Mouse (Mus musculus) lung, postnatal 0 days (tissue): ENCODE results near the gene Dock9.

Experiments used
- CTCF ChIP-seq: IDR thresholded peaks from 2 replicates; pipeline ENCODE4 v1.5.1; 2016; ENCODE audit warnings: antibody characterized with exemption, mild to moderate bottlenecking
- EP300 ChIP-seq: IDR thresholded peaks from 2 replicates; pipeline ENCODE4 v1.6.1; 2016; ENCODE audit warnings: antibody characterized with exemption, mild to moderate bottlenecking, control low read depth

GRCm38 (mm10) chr14:121521709-121522108 is 275.9 kb downstream of the Dock9 start:
- no peak for TF ChIP-seq CTCF
- TF ChIP-seq EP300, result no peak
